Mouse (Mus musculus) megakaryocyte, adult 5-6 weeks (primary cell): ENCODE results near the gene BC049730. TPM values are rescaled to one million over a fixed set of nuclear protein-coding genes. Genes with fewer than 3 reads are reported as not detected.
A peak's percentile ranks its signal among the peaks of the same experiment; 100 is the strongest.

Source experiments
- ATAC-seq: 2 replicates; pipeline ENCODE4 v1.8.0; 2016; ENCODE audit warnings: mild to moderate bottlenecking, inconsistent platforms; ENCODE audit not compliant: poor library complexity, severe bottlenecking
- total RNA-seq, 2 experiments: library from RNA; stranded (forward) in 1 of 2; stranded (reverse) in 1 of 2; fragments of 153-499, 151-499 nt in 1 of 2; fragments of 221-1000, 200-1000 nt in 1 of 2; gene quantifications; 2 replicates each; pipeline versions ENCODE4 v1.2.3 to v1.2.4; 2015 to 2017

Gene BC049730
- total RNA-seq, 2 experiments from 2014 or later, result not detected

GRCm38 (mm10) chr7:24761161-24761560, 52.1 kb downstream of the BC049730 start:
- peak; percentile 63 for ATAC-seq

- no peak for ATAC-seq
Measured at GRCm38 (mm10) chr7:24762574-24762973, 53.5 kb downstream of the BC049730 start.

Other genes with a start within 250 kb of the BC049730 start
- 100 and 110 TPM in 2 replicates for gene Plaur, start 246.8 kb upstream of the BC049730 start, total RNA-seq (2015)
- gene Plaur, start 246.8 kb upstream of the BC049730 start, total RNA-seq (2017), result 96.3 and 124 TPM in 2 replicates
- not detected in 2 replicates for gene Cadm4, start 227.2 kb upstream of the BC049730 start, total RNA-seq (2015)
- not detected in 2 replicates for gene Cadm4, start 227.2 kb upstream of the BC049730 start, total RNA-seq (2017)
- 0.69 TPM in 1 of 2 replicates, not detected in the other for gene Zfp428, start 202.2 kb upstream of the BC049730 start, total RNA-seq (2015)
- gene Zfp428, start 202.2 kb upstream of the BC049730 start, total RNA-seq (2017), result 0.40 TPM in 1 of 2 replicates, not detected in the other
- gene AC161166.1, start 196.8 kb upstream of the BC049730 start, total RNA-seq (2015), result not detected in 2 replicates
- gene AC161166.1, start 196.8 kb upstream of the BC049730 start, total RNA-seq (2017), result not detected in 2 replicates
- gene Irgq, start 178.6 kb upstream of the BC049730 start, total RNA-seq (2015), result 2.4 and 2.7 TPM in 2 replicates
- gene Irgq, start 178.6 kb upstream of the BC049730 start, total RNA-seq (2017), result 2.4 and 2.5 TPM in 2 replicates
- not detected in 2 replicates for gene Pinlyp, start 163.1 kb upstream of the BC049730 start, total RNA-seq (2015)
- not detected in 2 replicates for gene Pinlyp, start 163.1 kb upstream of the BC049730 start, total RNA-seq (2017)
- gene Xrcc1, start 163.0 kb upstream of the BC049730 start, total RNA-seq (2015), result 18.3 and 27.5 TPM in 2 replicates
- 17.6 and 25.1 TPM in 2 replicates for gene Xrcc1, start 163.0 kb upstream of the BC049730 start, total RNA-seq (2017)
- gene Ethe1, start 121.7 kb upstream of the BC049730 start, total RNA-seq (2015), result 148 and 171 TPM in 2 replicates
- 59.2 and 67.7 TPM in 2 replicates for gene Ethe1, start 121.7 kb upstream of the BC049730 start, total RNA-seq (2017)
- 0.16 and 0.27 TPM in 2 replicates for gene Zfp575, start 121.6 kb upstream of the BC049730 start, total RNA-seq (2015)
- gene Zfp575, start 121.6 kb upstream of the BC049730 start, total RNA-seq (2017), result 0.08 and 0.22 TPM in 2 replicates
- 1.0 and 1.2 TPM in 2 replicates for gene Phldb3, start 98.5 kb upstream of the BC049730 start, total RNA-seq (2015)
- gene Phldb3, start 98.5 kb upstream of the BC049730 start, total RNA-seq (2017), result 3.7 and 4.0 TPM in 2 replicates
- gene Lypd3, start 72.7 kb upstream of the BC049730 start, total RNA-seq (2015), result not detected in 2 replicates
- not detected in 2 replicates for gene Lypd3, start 72.7 kb upstream of the BC049730 start, total RNA-seq (2017)
- not detected in 2 replicates for gene Tex101, start 32.6 kb upstream of the BC049730 start, total RNA-seq (2015)
- not detected in 2 replicates for gene Tex101, start 32.6 kb upstream of the BC049730 start, total RNA-seq (2017)
- gene Gm4763, start 17.7 kb downstream of the BC049730 start, total RNA-seq (2015), result not detected in 2 replicates
- gene Gm4763, start 17.7 kb downstream of the BC049730 start, total RNA-seq (2017), result 0.24 TPM in 1 of 2 replicates, not detected in the other
- 170 and 199 TPM in 2 replicates for gene Cd177, start 51.1 kb downstream of the BC049730 start, total RNA-seq (2015)
- 392 and 399 TPM in 2 replicates for gene Cd177, start 51.1 kb downstream of the BC049730 start, total RNA-seq (2017)
- 44.7 and 45.0 TPM in 2 replicates for gene Ceacam10, start 68.0 kb downstream of the BC049730 start, total RNA-seq (2015)
- gene Ceacam10, start 68.0 kb downstream of the BC049730 start, total RNA-seq (2017), result 43.5 and 48.5 TPM in 2 replicates
- gene Gm9844, start 153.0 kb downstream of the BC049730 start, total RNA-seq (2015), result 9.6 and 10.0 TPM in 2 replicates
- gene Gm9844, start 153.0 kb downstream of the BC049730 start, total RNA-seq (2017), result 40.8 and 73.5 TPM in 2 replicates
- not detected in 2 replicates for gene Lypd4, start 160.7 kb downstream of the BC049730 start, total RNA-seq (2015)
- not detected in 2 replicates for gene Lypd4, start 160.7 kb downstream of the BC049730 start, total RNA-seq (2017)
- not detected in 2 replicates for gene Dmrtc2, start 160.8 kb downstream of the BC049730 start, total RNA-seq (2015)
- not detected in 2 replicates for gene Dmrtc2, start 160.8 kb downstream of the BC049730 start, total RNA-seq (2017)
- gene Rps19, start 175.1 kb downstream of the BC049730 start, total RNA-seq (2015), result 1,493 and 1,909 TPM in 2 replicates
- 575 and 756 TPM in 2 replicates for gene Rps19, start 175.1 kb downstream of the BC049730 start, total RNA-seq (2017)
- 0.64 and 1.0 TPM in 2 replicates for gene Cd79a, start 188.1 kb downstream of the BC049730 start, total RNA-seq (2015)
- gene Cd79a, start 188.1 kb downstream of the BC049730 start, total RNA-seq (2017), result 0.18 and 0.24 TPM in 2 replicates
- 142 and 156 TPM in 2 replicates for gene Arhgef1, start 193.7 kb downstream of the BC049730 start, total RNA-seq (2015)
- 116 and 142 TPM in 2 replicates for gene Arhgef1, start 193.7 kb downstream of the BC049730 start, total RNA-seq (2017)
- not detected in 2 replicates for gene Gm4881, start 235.3 kb downstream of the BC049730 start, total RNA-seq (2015)
- not detected in 2 replicates for gene Gm4881, start 235.3 kb downstream of the BC049730 start, total RNA-seq (2017)